Mouse (Mus musculus): ENCODE measurements around the gene Ccl1.

Gene Ccl1

GRCm38 (mm10) chr11:82206960-82207488 lies 98.5 kb downstream of the Ccl1 start:
- in situ Hi-C loops (cut with MboI), result no loop called here

DNA sequence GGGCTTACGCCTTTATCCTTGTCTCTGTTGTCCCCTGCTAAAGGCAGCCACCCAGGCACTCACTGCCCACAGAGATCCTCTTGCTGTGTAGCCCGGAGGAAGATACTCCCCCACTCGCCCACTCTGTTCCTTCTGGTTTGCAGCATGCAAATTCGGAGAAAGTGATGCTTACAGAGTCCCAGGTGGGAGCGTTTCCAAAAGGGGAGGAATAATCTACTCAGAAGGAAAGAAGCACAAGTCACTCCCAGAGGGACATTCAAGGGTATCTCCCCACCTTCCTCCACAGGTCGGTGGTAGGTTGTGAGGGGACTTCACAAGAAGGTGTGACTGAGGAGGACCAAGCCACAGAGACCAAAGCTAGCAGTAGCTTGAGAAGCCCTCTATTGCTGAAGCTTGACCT lies 100.3 kb downstream of the Ccl1 start:
- in situ Hi-C loops (cut with MboI), result no loop called here

DNA sequence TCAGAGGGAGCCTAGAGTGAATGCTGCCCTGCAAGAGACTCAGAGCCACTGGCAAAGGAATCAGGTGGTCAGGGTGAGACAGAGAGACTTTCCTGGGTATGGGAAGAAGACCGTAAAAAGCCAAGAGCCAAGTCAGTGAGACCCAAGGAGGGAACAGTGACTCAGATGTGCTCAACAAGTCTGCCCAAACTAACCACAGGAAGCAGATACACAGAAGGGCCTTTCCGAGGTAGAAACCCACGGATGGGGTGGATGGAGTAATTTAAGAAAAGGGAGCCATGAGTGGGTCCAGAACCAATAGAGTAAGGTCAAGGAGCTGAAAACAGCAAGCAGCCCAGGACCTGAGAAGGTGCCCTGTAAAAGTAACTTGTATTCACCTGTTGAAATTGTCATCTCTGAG lies 101.8 kb downstream of the Ccl1 start:
- in situ Hi-C loops (cut with MboI), result no loop called here

DNA sequence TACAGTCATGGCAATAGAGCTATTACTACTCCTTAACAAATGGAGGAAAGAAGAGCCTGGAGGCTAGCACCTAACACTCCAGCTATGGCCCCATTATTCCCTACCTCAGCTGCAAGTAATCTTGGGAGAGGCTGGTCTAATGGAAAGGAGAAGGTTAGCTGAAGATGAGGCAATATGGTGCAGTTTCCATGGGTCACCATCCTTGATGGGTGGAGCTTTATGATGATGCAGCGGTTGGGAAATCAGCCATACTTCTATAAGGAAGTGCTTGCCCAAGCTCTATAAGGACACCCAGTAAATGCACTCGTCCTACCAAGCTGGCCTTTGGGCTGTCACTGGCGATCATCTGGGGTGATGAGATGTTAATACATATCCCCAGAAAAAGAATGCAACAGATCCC lies 107.7 kb downstream of the Ccl1 start:
- in situ Hi-C loops (cut with MboI), result no loop called here

DNA sequence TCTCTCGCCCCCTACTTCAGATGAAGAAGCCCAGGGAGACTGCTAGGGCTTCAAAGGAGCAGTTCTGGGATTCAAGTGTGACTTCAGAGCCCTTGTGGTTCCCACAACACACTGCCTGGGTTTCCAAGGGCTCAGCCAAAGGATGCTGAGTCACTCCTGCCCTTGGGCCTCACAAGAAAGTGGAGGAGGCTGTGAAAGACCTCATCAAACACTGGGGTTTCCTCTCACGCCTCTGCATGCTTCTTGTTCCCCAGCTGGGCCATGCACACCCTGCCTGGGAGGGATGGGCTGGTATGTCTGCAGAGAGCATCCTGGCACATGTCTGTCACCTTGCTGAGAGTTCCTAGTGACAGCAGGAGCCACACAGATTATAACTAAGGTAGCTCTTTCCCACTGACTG lies 110.5 kb downstream of the Ccl1 start:
- in situ Hi-C loops (cut with MboI), result no loop called here

- in situ Hi-C loops (cut with MboI), result no loop called here
These were observed 111.7 kb downstream of the Ccl1 start for GRCm38 (mm10) chr11:82193826-82194225.

DNA sequence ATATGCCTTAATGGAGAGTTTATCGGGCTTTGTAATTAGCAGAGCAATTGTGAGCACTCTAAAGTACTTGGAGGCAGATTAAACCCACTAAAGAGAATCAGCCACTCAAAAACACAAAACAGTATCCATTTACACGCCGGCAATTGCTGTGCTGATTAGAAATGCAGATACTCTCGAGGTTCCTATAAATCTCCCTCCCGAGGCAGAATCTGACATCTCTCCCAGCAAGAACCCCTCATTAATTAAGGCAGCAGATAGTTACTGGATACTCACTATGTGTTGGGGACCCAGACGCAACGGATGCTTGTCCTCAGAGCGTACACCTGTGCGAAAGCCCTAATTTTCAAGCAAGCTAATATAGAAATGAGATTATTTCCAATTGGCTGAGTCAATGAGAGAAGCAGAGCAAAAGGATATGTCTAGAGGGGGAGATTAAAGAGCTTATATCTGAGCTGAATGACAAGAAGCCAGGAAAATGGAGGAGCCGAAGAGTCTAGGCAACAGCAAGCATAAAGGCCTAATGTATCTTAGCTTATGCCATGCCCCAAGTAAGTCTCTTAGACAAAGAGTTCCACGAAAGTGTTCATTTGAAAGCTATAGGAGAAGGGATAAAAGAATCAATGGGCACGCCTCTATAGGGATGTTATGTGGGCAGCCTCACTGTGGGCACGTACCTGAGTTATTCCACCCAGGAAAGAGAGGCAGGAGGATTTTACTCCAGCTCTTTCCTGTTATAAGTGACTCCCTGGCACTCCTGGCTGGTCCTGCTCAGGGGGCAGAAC lies 115.5 kb downstream of the Ccl1 start:
- in situ Hi-C loops (cut with MboI), result no loop called here

- in situ Hi-C loops (cut with MboI), result no loop called here
These were observed 119.8 kb downstream of the Ccl1 start for GRCm38 (mm10) chr11:82185684-82186083.

DNA sequence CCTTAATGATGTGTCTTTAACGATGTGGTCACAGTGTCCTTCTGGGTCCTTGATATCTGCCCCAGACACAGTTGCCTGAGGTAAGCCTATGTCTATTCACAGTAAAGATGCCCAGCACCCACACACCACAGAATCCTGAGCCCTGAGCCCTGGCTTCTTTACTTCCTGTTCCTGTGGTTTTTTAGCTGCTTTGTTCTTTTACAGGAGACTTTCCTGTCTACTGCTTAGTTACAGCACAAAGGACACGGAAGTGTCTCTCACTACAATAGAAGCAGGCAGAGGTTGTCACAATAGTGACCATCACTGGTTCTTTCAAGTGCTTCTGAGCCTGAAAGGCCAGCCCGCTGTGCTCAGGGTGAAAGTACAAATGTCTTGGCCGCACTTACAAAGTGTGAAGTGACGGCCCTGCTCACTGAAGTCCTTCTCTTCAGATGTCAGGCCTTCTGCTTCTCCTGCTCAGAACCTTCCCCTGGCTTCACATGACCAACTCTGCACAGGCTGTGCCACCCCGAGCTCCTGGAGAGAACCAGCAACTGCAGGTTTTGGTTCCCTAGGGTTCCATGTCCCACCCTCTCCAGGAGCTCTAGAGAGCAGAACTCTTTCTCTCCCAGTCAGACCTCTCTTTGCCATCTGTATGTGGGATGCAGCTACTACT lies 122.1 kb downstream of the Ccl1 start:
- in situ Hi-C loops (cut with MboI), result no loop called here

DNA sequence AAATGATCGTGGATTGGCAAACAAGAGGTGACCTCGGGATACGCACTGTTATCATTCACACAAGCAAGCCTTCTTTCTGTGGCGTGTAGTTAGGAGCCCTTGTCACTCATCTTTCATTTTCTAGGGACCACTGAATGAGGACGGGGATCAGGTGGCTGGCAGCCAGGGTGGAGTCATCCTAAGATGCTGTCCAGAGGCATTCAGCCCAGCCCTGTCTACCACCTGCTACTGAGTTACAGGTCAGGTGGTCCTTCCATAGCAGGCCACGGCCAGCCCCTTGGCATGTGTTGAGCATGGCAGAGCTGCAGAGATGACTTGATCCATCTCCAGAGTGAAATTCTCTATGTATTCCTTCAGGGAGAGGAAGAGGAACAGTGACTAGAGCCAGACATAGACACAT lies 123.1 kb downstream of the Ccl1 start:
- in situ Hi-C loops (cut with MboI), result no loop called here

DNA sequence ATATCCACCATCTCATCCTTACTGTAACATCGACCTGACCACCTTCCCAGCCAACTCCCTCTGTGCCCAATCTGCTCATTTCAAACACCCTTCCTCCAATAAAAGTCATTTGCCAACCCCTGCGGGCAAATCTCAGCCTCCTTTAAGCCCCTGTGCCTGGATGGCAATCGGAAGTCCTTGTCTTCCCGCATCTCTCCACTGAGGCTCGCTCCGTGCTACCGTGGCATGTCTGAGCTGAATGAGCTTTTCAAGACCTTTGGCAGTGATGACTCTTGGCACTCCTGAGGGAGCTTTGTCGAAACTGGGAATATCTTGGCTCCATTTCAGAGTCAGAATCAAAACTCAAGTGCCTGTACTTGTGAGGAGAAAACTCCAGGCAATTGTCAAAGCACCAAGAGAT lies 124.2 kb downstream of the Ccl1 start:
- in situ Hi-C loops (cut with MboI), result no loop called here

- in situ Hi-C loops (cut with MboI), result no loop called here
These were observed 127.3 kb downstream of the Ccl1 start for GRCm38 (mm10) chr11:82178161-82178560.

DNA sequence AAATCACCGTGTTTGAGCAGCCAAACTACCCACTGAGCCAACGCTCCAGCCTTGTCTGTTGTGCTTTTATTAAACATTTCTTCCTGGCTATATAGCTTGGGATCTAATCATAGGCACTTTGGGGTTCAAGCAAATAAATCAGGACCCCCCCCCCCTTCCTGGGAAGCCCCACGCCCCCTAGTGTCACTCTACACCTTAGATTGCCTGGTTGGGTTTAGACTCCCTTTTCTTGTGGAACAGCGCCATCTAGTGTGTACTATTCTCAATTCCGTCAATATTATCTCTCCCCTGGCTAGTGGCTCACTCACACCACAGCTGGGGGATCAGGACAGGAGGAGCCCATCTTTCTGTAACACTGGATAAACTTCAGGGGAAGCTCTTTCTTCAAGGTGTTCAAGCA lies 127.8 kb downstream of the Ccl1 start:
- in situ Hi-C loops (cut with MboI), result no loop called here

- in situ Hi-C loops (cut with MboI), result no loop called here
These were observed 130.7 kb downstream of the Ccl1 start for GRCm38 (mm10) chr11:82174794-82175193.

GRCm38 (mm10) chr11:82173491-82173890 lies 132.0 kb downstream of the Ccl1 start:
- in situ Hi-C loops (cut with MboI), result no loop called here

DNA sequence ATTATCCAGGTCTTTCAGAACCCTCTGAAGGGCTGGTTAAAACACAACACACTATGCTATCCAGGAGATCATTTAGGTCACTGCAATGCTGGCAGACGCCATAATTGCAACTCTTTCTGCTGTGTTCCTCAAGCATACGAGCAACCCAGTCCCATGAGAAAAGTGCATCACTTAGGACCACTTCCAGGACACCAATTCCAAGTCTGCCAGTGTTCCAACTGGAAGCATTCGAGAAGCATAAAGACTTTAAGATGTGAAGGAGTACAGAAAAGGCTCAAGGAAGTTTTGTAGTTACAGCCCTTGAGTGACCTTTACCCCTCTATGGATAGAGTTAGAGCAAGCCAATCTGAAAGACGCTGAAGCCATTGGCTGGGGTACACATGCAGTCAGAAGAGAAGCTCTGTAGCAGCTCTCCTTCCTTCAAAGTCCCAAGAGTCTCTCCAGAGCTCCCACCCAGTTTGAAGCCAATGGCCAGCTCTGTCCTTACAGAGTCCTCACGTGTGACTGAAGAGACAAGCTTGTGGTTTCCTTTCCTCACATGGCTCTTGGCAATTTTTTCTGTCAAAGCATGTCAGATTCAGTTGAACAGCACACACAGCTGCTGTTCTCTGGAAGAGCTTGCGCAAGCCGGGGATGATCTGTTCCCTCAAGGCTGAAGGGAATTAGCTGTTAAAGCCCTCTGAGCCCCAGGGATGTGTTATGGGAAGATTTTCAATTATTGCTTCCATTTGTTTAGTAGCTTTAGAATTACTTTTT lies 134.0 kb downstream of the Ccl1 start:
- in situ Hi-C loops (cut with MboI), result no loop called here

GRCm38 (mm10) chr11:82169456-82169855 lies 136.0 kb downstream of the Ccl1 start:
- in situ Hi-C loops (cut with MboI), result no loop called here

DNA sequence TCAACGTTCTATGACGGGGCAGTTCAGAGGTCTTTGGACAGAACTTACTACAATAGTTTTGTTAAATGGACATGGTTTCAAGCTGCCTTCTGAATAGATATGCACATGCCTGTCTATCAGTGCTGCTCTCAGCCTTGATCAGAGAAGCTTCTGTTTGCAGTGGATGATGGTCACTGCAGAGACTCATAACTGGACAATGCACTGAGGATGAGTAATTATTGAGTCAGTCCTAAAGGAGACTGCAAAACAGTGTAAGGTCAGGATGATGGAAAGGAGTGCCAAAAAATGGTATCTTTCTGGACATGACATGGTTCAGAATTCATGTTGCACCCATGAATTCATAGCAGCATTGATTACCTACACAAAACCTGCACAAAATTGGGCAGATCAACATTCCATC lies 137.2 kb downstream of the Ccl1 start:
- in situ Hi-C loops (cut with MboI), result no loop called here

- in situ Hi-C loops (cut with MboI), result no loop called here
These were observed 142.2 kb downstream of the Ccl1 start for GRCm38 (mm10) chr11:82163285-82163684.

GRCm38 (mm10) chr11:82159126-82159525 lies 146.4 kb downstream of the Ccl1 start:
- in situ Hi-C loops (cut with MboI), result no loop called here

DNA sequence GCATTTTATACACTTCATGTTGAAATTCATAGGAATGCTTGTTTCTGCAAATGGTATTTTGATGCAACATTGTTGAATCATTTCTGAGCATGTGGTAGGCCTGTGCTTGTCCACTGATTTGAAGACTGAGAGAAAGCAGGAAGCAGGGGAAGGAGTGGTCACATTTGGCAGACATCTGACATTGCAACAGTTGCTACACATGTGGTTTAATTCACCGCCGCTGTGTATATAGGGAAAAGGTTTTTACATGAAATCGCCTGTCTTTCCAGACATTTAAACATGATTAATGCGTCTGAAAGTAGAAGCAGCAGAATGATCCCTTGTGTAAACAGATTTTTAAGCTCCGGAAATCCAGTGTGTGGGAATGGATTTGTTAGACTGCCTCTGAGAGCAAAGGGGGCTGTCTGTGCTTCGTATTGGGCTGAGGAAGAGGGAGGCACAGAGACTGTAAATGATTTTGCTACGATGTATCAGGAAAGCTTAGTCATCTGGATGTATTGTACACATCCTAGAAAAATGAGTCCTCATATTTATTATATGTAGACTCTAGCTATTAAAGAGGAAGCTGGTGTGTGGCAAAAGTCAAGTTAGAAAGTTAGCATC lies 165.9 kb downstream of the Ccl1 start:
- in situ Hi-C loops (cut with MboI), result no loop called here

DNA sequence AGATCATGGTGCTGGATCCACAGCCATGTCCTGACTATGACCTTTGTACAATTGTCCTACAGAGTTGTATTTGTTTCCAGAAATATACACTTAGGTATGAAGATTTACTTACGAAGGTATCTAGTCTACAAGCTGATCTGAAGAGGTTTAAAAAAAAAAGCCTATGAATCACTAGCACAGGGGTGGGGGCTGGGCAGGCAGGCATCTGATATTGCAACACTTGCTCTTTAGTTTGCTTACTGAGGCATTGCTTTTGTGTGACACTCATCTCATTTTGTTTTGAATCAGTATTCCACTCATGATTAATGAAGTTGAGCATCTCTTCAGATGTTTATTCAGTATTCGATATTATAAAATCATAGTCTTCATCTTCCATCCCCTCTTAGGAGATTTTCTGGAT lies 169.3 kb downstream of the Ccl1 start:
- in situ Hi-C loops (cut with MboI), result no loop called here
